Comparison of ENCODE assay signal across 13 mouse cellular contexts in genomic region chr5:77434060-77434459, GRCm38 (mm10). TPM values are rescaled to one million over a fixed set of nuclear protein-coding genes. Genes with fewer than 3 reads are reported as not detected.
DNase-seq lines count a peak whose midpoint lies in the region; ATAC-seq and TF ChIP-seq lines count a peak whose summit lies in the region.
"Had no signal": no experiment of that assay in that cellular context is flagged by ENCODE, and none has a peak within 500 bp of the region (broad histone marks: within the 10 kb centered on the region; RNA-seq: fewer than 3 reads in every experiment).

No protein-coding gene starts in this region.

- 13% methylated on average over 11 of the region's 11 CpGs for WGBS in kidney, adult 2 months
- 66% methylated on average over 11 of the region's 11 CpGs for WGBS in liver, embryonic 11.5 days

- H3K27me3 ChIP-seq in testis, adult 2 months (ENCODE audit: control insufficient read depth, insufficient read depth, low read length), result no peaks in the 10 kb centered on the region
- no peaks in the 10 kb centered on the region for H3K27me3 ChIP-seq in kidney, adult 2 months (replicated peaks; ENCODE audit: control insufficient read depth, insufficient read depth, low read length)
- H3K27me3 ChIP-seq in liver, embryonic 11.5 days (replicated peaks; ENCODE audit: control insufficient read depth, insufficient read depth, low read length), result no peaks in the 10 kb centered on the region
- H3K27me3 ChIP-seq: limb, embryonic 12.5 days; Patski had no signal

- peaks cover 7% of the 10 kb centered on the region for H3K4me1 ChIP-seq in testis, adult 2 months (ENCODE audit: control insufficient read depth, insufficient read depth, low read length)
- peaks cover 20% of the 10 kb centered on the region; the same call in 1 of the 2 replicates for H3K4me1 ChIP-seq in kidney, adult 2 months (ENCODE audit: control insufficient read depth, insufficient read depth, low read length)
- H3K4me1 ChIP-seq in liver, embryonic 11.5 days (replicated peaks; ENCODE audit: control insufficient read depth, insufficient read depth, low read length), result no peaks in the 10 kb centered on the region
- H3K4me1 ChIP-seq: limb, embryonic 12.5 days; midbrain, embryonic 10.5 days had no signal

- intact Hi-C loops in left cerebral cortex, adult 2 months (cut with DNase I), result no loop called here

- no peaks in the 10 kb centered on the region for H3K9me3 ChIP-seq in liver, embryonic 11.5 days (ENCODE audit: control insufficient read depth, low read length)
- H3K9me3 ChIP-seq: limb, embryonic 12.5 days; midbrain, embryonic 10.5 days had no signal

- no peaks in the 10 kb centered on the region for H3K36me3 ChIP-seq in testis, adult 2 months (ENCODE audit: control insufficient read depth, insufficient read depth, low read length)
- no peaks in the 10 kb centered on the region for H3K36me3 ChIP-seq in kidney, adult 2 months (ENCODE audit: control insufficient read depth, insufficient read depth, low read length)
- H3K36me3 ChIP-seq in liver, embryonic 11.5 days (ENCODE audit: control insufficient read depth, insufficient read depth, low read length), result no peaks in the 10 kb centered on the region
- H3K36me3 ChIP-seq: limb, embryonic 12.5 days; midbrain, embryonic 10.5 days had no signal

- TF ChIP-seq POLR2A in testis, adult 2 months (IDR thresholded peaks at IDR 0.05; ENCODE audit: control insufficient read depth, low read depth, low read length), result no peak
- TF ChIP-seq POLR2A in kidney, adult 2 months (IDR thresholded peaks at IDR 0.05; ENCODE audit: low read depth, low read length), result no peak

- ATAC-seq in liver, embryonic 11.5 days (replicated peaks; ENCODE audit: low FRiP score), result no peak
- ATAC-seq: Patski had no signal

- no peak for TF ChIP-seq CTCF in testis, adult 2 months (IDR thresholded peaks at IDR 0.05; ENCODE audit: control insufficient read depth, insufficient read depth, insufficient replicate concordance, low read depth, low read length)
- TF ChIP-seq CTCF in kidney, adult 2 months (conservative IDR thresholded peaks at IDR 0.05; ENCODE audit: insufficient read depth, insufficient read length, low read depth, low read length), result no peak
- TF ChIP-seq CTCF in left cerebral cortex, adult 2 months (IDR thresholded peaks at IDR 0.05), result no peak

- H3K27ac ChIP-seq in testis, adult 2 months (ENCODE audit: control insufficient read depth, insufficient read depth, low read depth, low read length), result no peak overlapping the region
- H3K27ac ChIP-seq in kidney, adult 2 months (ENCODE audit: insufficient read depth, low read depth, low read length), result no peak overlapping the region
- no peak overlapping the region for H3K27ac ChIP-seq in liver, embryonic 11.5 days (ENCODE audit: low read depth, low read length)
- no peak overlapping the region for H3K27ac ChIP-seq in left cerebral cortex, adult 2 months
- H3K27ac ChIP-seq: limb, embryonic 12.5 days; midbrain, embryonic 10.5 days had no signal

- peak overlapping the region; percentile 27 for H3K4me3 ChIP-seq in testis, adult 2 months (ENCODE audit: control insufficient read depth, low read depth, low read length)
- H3K4me3 ChIP-seq in kidney, adult 2 months (ENCODE audit: insufficient read depth, low read depth, low read length), result no peak overlapping the region
- H3K4me3 ChIP-seq in liver, embryonic 11.5 days (ENCODE audit: low read depth, low read length), result no peak overlapping the region
- no peak overlapping the region for H3K4me3 ChIP-seq in left cerebral cortex, adult 2 months
- H3K4me3 ChIP-seq: limb, embryonic 12.5 days; midbrain, embryonic 10.5 days had no signal

- DNase-seq in testis, postnatal 10 days (ENCODE audit: low spot score), result no peak
- peak; percentile 55 for DNase-seq in kidney, adult 2 months
- no peak for DNase-seq in liver, embryonic 11.5 days (ENCODE audit: low spot score)
- DNase-seq in right cerebral cortex, postnatal 14 days, result no peak
- no peak for DNase-seq in left cerebral cortex, adult 2 months (ENCODE audit: extremely low spot score in 1 of 2, low spot score in 2 of 2)
- DNase-seq in layer of hippocampus, adult 9-11 months, result no peak
- DNase-seq: adrenal gland, adult 2 months; lung, postnatal 10 days; thymus, adult 18-20 months had no signal

- no peak overlapping the region for H3K9ac ChIP-seq in liver, embryonic 11.5 days (ENCODE audit: low read depth, low read length)
- H3K9ac ChIP-seq: limb, embryonic 12.5 days had no signal

- H3K4me2 ChIP-seq in liver, embryonic 11.5 days, result peak overlapping the region; percentile 16
- H3K4me2 ChIP-seq: limb, embryonic 12.5 days had no signal

RNA-seq across cellular contexts. Expression of gene Igfbp7, which starts 26.2 kb away (rescaled TPM):
- polyA plus RNA-seq in testis, adult 2 months (2012; rRNA removed), result 94.8 and 143 TPM in 2 replicates
- 4,855 and 6,899 TPM in 2 replicates for polyA plus RNA-seq in kidney, adult 2 months (2012; rRNA removed)
- 8.2 and 8.6 TPM in 2 replicates for polyA plus RNA-seq in liver, embryonic 11.5 days (2014; fragmentation: Nextera tagmentation; extraction: Ambion mirVana)
- 10 to 100 TPM; 38.3 to 41.2 TPM for total RNA-seq in left cerebral cortex, adult 2 months (2021)

Comparison
In these comparisons a context has a peak if more than half of its experiments do, and no peak if none do; other contexts are left out.
1. RNA of gene Igfbp7, which starts 26.2 kb away (polyA plus RNA-seq): 4,855 to 6,899 TPM in kidney, adult 2 months; 94.8 to 143 TPM in testis, adult 2 months and 8.2 to 8.6 TPM in liver, embryonic 11.5 days; every median in the first group is over 10 times any median in the second.